Mouse (Mus musculus) ES-Bruce4 (cell line): ENCODE measurements around the gene Unc119b.

ENCODE experiments used
- CTCF ChIP-seq: IDR thresholded peaks from one replicate; pipeline ENCODE4 v1.8.1; 2011; ENCODE audit warnings: low read depth, low read length
- EP300 ChIP-seq: IDR thresholded peaks from 2 replicates; pipeline ENCODE4 v1.6.1; 2011; ENCODE audit warnings: low read depth, low read length; ENCODE audit not compliant: insufficient read depth
- POLR2A ChIP-seq: IDR thresholded peaks from one replicate; pipeline ENCODE4 v1.8.1; 2011; ENCODE audit warnings: low read length; ENCODE audit not compliant: insufficient read depth

DNA sequence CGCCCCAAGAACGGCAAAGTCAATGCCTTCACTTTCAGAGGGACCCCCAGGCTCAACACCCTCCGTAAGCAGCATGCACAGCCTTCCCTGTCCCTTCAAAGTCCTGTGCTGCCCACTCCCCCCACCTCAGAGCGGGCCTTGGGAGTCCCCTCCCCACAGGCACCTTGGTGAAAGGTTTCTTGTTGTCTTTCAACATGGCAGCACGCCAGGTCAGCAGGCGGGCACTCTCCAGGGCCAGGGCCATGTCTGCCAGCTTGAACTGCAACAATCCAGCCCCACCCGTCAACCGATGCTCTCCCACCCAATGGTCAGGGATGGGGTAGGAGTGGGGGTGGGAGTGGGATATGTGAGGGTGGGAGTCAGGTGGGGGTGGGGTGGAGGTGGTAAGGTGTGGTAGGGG lies 23.6 kb downstream of the Unc119b start:
- TF ChIP-seq EP300 (no peak), CTCF (no peak), POLR2A (no peak)
